Mouse (Mus musculus) midbrain, embryonic 16.5 days (tissue): ENCODE results near the gene Prpf6. TPM values are rescaled to one million over a fixed set of nuclear protein-coding genes. Genes with fewer than 3 reads are reported as not detected.

Experiments used
- ATAC-seq: fragments of 200-750 bp; cut with Nextera tagmentation; 2 replicates; pipeline ENCODE4 v1.8.0; 2017; ENCODE audit warnings: moderate TSS enrichment
- H3K27ac ChIP-seq: fragments of 300-500 bp; sonication (generic); 2 replicates; pipeline ENCODE4 v1.5.1; 2014; ENCODE audit warnings: mild to moderate bottlenecking, low read length, mixed read lengths
- H3K27me3 ChIP-seq: fragments of 300-500 bp; sonication (generic); 2 replicates; pipeline ENCODE4 v1.6.1; 2014; ENCODE audit warnings: low read depth, low read length, mixed read lengths; ENCODE audit not compliant: control insufficient read depth, insufficient read depth
- H3K36me3 ChIP-seq: fragments of 300-500 bp; sonication (generic); 2 replicates; pipeline ENCODE4 v1.6.1; 2014; ENCODE audit warnings: mild to moderate bottlenecking, low read length, moderate library complexity, mixed read lengths; ENCODE audit not compliant: control insufficient read depth, insufficient read depth
- H3K4me1 ChIP-seq: fragments of 300-500 bp; sonication (generic); 2 replicates; pipeline ENCODE4 v1.6.1; 2014; ENCODE audit warnings: mild to moderate bottlenecking, low read length, mixed read lengths; ENCODE audit not compliant: control insufficient read depth, insufficient read depth
- H3K4me2 ChIP-seq: fragments of 300-500 bp; sonication (generic); 2 replicates; pipeline ENCODE4 v1.6.1; 2014; ENCODE audit warnings: mild to moderate bottlenecking, low read length, mixed read lengths
- H3K4me3 ChIP-seq: fragments of 300-500 bp; sonication (generic); 2 replicates; pipeline ENCODE4 v1.5.1; 2014; ENCODE audit warnings: low read depth, mild to moderate bottlenecking, low read length, moderate library complexity, mixed read lengths
- H3K9ac ChIP-seq: fragments of 300-500 bp; sonication (generic); 2 replicates; pipeline ENCODE4 v1.6.1; 2014; ENCODE audit warnings: low read depth, low read length, mixed read lengths
- H3K9me3 ChIP-seq: fragments of 300-500 bp; sonication (generic); replicated peaks from 2 replicates; pipeline ENCODE4 v1.6.1; 2014; ENCODE audit warnings: mild to moderate bottlenecking, low read length, mixed read lengths; ENCODE audit not compliant: control insufficient read depth, poor library complexity, severe bottlenecking
- WGBS: fragments of 180-500 bp; shearing (Covaris S2); extraction: QIAGEN DNeasy Blood & Tissue Kit; methylation state at CpG from one replicate; pipeline ENCODE4 v1.1.7; 2014; 5-methylcytosine and 5-hydroxymethylcytosine counted together
- polyA plus RNA-seq: library from polyadenylated mRNA; unstranded; fragments of >200 nt; fragmentation: Nextera tagmentation; extraction: Ambion mirVana; gene quantifications from 2 replicates; pipeline ENCODE4 v1.2.1, GENCODE M21; 2015

Prpf6 gene
- polyA plus RNA-seq, 1 experiment from 2014 or later, result 59.7 TPM

DNA sequence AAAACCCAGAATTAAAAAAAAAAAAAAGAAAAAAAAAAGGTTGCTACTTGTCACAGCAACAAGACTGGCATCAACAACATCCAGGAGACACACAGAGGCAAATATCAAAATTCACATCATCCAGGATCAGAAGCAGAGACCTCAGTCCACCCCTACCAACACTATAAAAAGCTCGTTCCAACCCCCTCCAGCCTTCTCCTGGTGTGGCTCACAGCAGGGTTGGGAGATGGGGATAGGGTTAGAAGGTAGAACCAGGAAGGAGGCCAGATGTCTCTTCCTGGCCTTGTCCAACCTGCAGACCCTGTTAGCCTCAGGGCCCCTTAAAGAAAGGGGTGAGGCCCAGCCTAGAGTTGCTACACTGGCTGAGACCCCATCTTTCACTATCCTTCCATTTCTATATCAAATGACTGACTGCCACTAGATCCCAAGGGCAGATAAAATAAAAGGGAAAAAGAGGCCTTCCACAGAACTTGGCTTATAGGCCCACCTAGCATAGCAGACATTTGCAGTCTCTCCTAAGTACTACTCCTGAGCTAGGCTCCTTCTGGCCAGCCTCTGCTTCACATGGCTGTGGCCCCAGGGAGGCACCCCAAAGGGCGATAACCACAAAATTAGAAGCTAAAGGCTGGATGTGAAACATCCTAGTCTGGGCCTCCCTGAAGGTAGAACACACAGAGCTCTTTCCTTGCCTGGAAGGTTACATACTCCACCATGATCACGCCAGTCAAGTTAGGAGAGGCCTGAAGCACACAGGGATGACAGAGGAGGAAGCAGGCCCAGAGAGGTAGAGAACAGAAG, 8.0 kb upstream of the Prpf6 start:
- Histone ChIP-seq H3K4me2 (no peak overlapping the region), H3K9ac (no peak overlapping the region), H3K27me3 (no peaks in the 10 kb centered on the region), H3K27ac (no peak overlapping the region), H3K36me3 (peaks cover 42% of the 10 kb centered on the region), H3K4me1 (peaks cover 14% of the 10 kb centered on the region), H3K9me3 (no peaks in the 10 kb centered on the region), H3K4me3 (no peak overlapping the region)
- 92% methylated on average over 3 of the region's 3 CpGs for WGBS
- no peak for ATAC-seq

DNA sequence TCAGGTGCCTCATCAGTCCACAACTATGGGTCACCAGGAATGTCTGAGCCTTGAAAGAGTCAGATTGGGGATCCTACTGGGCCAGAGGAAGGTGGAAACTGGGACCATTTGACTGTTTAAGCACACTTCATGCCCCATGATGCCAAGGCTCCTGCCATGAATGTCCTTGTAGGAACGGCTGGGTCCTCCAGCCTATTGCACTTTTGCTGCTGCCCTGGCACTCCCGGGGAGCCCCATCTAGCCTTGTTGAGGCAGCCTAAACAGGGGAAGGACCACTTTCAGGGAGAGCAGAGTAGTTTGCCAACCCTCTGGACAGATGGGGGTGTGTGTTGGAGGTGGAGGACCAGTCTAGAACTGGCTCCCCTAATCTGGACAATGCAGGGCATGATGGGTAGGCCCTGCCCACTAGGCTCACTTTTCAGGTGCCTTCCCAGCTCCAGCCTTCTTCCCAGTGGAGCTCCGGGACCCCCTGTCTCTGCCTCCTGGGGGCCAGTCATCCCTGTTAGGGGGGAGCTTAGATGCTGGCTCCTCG, 7.2 kb upstream of the Prpf6 start, which contains the start of gene Uckl1:
Gene Uckl1 (minus strand): TSS at position 482 of the 532 bp plus-strand sequence.
- Histone ChIP-seq H3K36me3 (peaks cover 48% of the 10 kb centered on the region), H3K27ac (no peak within 1 kb of the TSS), H3K9ac (no peak within 1 kb of the TSS), H3K4me2 (no peak within 1 kb of the TSS), H3K4me1 (peaks cover 14% of the 10 kb centered on the region), H3K27me3 (no peaks in the 10 kb centered on the region), H3K4me3 (no peak within 1 kb of the TSS), H3K9me3 (no peaks in the 10 kb centered on the region)
- ATAC-seq, result no peak
- WGBS, result 90% methylated on average over 4 of the region's 4 CpGs

DNA sequence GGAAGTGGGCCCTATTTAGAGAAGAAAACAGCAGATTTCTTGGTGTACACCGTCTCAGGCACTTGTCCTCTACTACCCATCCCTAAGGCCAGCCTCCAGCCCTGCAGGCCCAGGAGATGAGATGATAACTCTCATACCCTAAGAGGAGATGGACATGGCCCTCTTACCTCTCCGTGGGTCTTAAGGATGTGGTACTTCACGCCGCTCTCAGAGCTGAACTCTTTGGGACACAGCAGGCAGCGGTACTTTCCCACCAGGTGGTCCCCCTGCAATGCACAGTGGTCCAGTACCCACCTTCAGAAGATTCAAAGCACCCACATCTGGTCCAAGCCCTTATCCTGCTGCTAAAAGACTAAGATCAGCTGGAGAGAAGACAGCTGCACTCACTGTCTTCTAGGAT, 6.2 kb upstream of the Prpf6 start:
- peaks cover 11% of the 10 kb centered on the region for H3K4me1 ChIP-seq
- 95% methylated on average over 5 of the region's 5 CpGs for whole genome bisulfite sequencing
- no peak overlapping the region for H3K4me3 ChIP-seq
- no peaks in the 10 kb centered on the region for H3K9me3 ChIP-seq
- no peak overlapping the region for H3K27ac ChIP-seq
- no peak for ATAC-seq
- no peak overlapping the region for H3K4me2 ChIP-seq
- no peak overlapping the region for H3K9ac ChIP-seq
- no peaks in the 10 kb centered on the region for H3K27me3 ChIP-seq
- H3K36me3 ChIP-seq, result peaks cover 50% of the 10 kb centered on the region

DNA sequence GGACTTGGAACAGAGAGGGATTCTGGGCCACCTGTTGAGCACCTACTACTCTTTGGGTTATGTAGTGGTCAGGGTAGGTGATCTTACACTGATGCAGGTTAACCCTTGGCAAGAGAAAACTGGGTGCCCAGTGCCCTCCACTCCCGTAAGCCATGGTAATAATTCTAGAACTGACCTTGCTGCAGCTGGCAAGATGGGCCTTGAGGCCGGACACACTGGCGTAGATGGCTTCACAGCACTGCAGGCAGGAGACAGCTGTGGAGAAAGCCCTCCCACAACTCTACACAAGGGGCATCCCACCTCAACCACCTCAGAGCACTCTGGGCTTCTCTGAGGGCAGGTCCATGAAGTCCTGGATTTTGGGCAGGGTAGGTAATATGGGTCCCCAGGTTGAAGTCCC, 5.5 kb upstream of the Prpf6 start:
- 96% methylated on average over 3 of the region's 3 CpGs for WGBS
- Histone ChIP-seq H3K4me3 (no peak overlapping the region), H3K36me3 (peaks cover 50% of the 10 kb centered on the region), H3K4me2 (no peak overlapping the region), H3K27me3 (no peaks in the 10 kb centered on the region), H3K9ac (no peak overlapping the region), H3K4me1 (peaks cover 12% of the 10 kb centered on the region), H3K9me3 (no peaks in the 10 kb centered on the region), H3K27ac (no peak overlapping the region)
- no peak for ATAC-seq

DNA sequence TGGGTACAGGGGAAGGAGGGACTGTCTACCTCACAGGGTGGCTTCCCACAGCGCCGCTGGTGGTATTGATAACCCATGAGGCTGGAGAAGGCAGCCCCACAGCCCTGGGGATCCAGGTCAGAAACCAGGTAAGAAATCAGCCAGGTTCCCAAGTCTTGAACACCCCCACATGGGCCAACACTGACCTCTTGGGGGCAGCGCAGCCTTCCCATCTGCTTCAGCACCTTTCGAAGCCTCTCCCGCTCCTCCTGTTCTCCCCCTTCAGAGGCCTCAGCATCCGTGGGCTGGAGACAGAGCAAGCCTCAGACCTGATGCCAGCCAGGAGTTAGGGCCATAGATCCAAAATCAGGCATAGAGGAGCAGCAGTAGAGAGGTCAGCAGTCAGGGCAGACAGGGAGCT, 3.9 kb upstream of the Prpf6 start:
- H3K27me3 ChIP-seq, result no peaks in the 10 kb centered on the region
- peaks cover 14% of the 10 kb centered on the region for H3K4me1 ChIP-seq
- H3K4me3 ChIP-seq, result no peak overlapping the region
- peaks cover 50% of the 10 kb centered on the region for H3K36me3 ChIP-seq
- 77% methylated on average over 6 of the region's 6 CpGs for WGBS
- no peak for ATAC-seq
- no peak overlapping the region for H3K27ac ChIP-seq
- no peaks in the 10 kb centered on the region for H3K9me3 ChIP-seq
- H3K9ac ChIP-seq, result no peak overlapping the region
- no peak overlapping the region for H3K4me2 ChIP-seq

DNA sequence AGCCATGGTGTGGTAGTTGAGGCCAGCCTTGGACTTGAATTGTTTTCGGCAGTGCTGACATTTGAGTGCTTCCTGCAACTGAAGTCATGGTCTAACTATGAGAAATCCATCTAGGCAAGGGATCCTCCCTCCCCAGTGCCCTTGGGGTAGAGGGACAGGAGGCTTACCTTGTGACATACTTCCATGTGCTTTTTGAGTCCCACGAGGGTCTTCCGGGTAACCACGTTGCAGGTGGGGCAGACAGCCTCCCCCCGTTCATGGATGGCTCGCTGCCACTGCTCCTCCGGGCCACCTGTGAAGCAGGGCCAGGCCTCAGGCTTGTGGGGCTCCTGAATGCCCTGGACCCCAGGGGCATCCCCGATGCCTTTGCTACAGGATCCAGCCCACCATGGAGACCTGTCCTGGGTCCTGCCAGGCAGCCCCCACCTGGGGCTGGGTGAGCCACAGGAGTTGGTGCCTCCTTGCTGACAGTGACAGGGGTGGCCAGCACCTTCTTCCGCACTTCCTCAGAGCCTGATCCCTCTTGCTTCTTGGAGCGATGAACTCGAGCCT, 3.4 kb upstream of the Prpf6 start:
- Histone ChIP-seq H3K4me3 (no peak overlapping the region), H3K9me3 (no peaks in the 10 kb centered on the region), H3K4me2 (no peak overlapping the region), H3K4me1 (peaks cover 18% of the 10 kb centered on the region), H3K9ac (no peak overlapping the region), H3K27me3 (no peaks in the 10 kb centered on the region), H3K27ac (no peak overlapping the region), H3K36me3 (peaks cover 50% of the 10 kb centered on the region)
- WGBS, result 93% methylated on average over 11 of the region's 11 CpGs
- no peak for ATAC-seq

DNA sequence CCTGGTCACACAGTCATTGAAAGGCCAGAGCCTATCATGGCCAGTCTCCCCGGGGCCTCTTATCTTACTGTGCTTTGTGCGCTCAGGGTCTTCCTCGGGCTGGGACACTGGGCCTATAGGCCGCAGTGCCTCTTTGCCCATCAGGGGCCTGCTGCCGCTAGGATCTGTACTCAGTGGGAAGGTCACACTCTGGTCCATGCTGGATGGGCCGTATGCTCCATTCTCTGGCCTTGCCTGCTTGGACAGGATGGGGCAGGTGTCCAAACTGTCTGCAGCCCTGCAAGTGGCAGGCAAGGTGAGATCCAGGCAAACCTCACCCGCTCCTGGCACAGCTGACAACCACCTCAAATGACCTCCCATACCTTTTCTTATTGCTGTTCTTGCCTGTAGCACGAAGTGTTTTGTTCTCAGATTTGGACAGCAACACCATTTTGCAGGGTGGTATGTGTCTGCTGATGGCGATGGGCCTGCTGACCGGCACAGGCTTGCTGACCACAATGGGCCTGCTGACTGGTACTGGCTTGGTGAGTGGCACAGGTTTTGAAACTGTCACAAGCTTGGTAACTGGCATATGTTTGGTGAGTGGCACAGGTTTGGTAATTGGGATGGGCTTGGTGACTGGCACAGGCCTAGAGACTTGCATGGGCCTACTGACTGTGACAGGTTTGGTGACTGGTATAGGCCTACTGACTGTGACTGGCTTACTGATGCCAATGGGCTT, 2.5 kb upstream of the Prpf6 start:
- ATAC-seq, result no peak
- Histone ChIP-seq H3K9ac (no peak overlapping the region), H3K9me3 (no peaks in the 10 kb centered on the region), H3K36me3 (peaks cover 44% of the 10 kb centered on the region), H3K4me2 (no peak overlapping the region), H3K27me3 (no peaks in the 10 kb centered on the region), H3K27ac (no peak overlapping the region), H3K4me1 (peaks cover 19% of the 10 kb centered on the region), H3K4me3 (no peak overlapping the region)
- WGBS, result 91% methylated on average over 10 of the region's 10 CpGs

DNA sequence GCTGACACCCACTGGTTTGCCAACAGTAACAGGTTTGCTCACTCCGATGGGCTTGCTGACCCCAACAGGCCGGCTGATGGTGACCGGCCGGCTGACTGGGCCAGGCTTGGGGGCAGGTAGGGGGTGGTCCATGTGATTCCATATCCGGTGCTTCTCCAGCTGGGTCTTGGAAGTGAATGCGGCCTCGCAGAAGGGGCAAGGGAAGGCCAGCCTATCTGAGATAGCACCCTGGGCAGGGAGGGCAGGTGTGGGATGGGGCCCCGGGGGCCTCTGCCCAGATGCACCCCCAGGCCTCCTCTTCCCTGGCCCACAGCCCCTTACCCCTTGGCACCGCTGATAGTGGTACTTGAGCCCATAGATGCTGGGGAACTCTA, 1.9 kb upstream of the Prpf6 start:
- no peaks in the 10 kb centered on the region for H3K27me3 ChIP-seq
- no peaks in the 10 kb centered on the region for H3K9me3 ChIP-seq
- H3K4me2 ChIP-seq, result no peak overlapping the region
- no peak overlapping the region for H3K4me3 ChIP-seq
- WGBS, result 95% methylated on average over 9 of the region's 9 CpGs
- no peak for ATAC-seq
- H3K4me1 ChIP-seq, result peaks cover 19% of the 10 kb centered on the region
- no peak overlapping the region for H3K27ac ChIP-seq
- no peak overlapping the region for H3K9ac ChIP-seq
- peaks cover 39% of the 10 kb centered on the region for H3K36me3 ChIP-seq

DNA sequence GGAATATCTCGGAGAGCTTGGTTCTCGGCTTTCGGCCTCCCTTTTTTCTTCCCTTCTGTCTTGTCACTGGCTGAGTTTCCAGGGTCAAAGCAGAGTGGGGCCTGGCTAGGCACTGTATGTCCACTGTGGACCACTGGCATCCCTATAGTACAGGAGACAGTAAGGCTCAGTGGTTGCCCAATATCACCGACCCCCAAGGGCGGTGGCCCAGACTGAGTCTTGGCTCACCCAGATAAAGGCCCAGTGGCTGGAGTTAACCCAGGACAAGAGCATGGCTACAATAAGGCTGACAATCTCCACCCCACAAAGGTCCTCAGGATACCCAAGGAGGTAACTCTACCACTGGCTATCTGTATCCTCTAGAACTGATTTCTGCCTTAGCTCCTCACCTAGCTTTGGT, 1.2 kb upstream of the Prpf6 start:
- H3K9ac ChIP-seq, result no peak overlapping the region
- 98% methylated on average over 5 of the region's 5 CpGs for WGBS
- H3K27me3 ChIP-seq, result no peaks in the 10 kb centered on the region
- no peak for ATAC-seq
- H3K9me3 ChIP-seq, result no peaks in the 10 kb centered on the region
- H3K4me2 ChIP-seq, result no peak overlapping the region
- H3K36me3 ChIP-seq, result peaks cover 37% of the 10 kb centered on the region
- H3K4me1 ChIP-seq, result peaks cover 19% of the 10 kb centered on the region
- H3K4me3 ChIP-seq, result no peak overlapping the region
- H3K27ac ChIP-seq, result no peak overlapping the region
